Mouse (Mus musculus): ENCODE results near the gene Cryaa.

GRCm38 (mm10) chr17:31694949-31695348, 17.3 kb downstream of the Cryaa start:
- TF ChIP-seq CTCF (IDR thresholded peaks at IDR 0.05) (no peak), POLR2A (IDR thresholded peaks at IDR 0.05; ENCODE audit: insufficient read depth, low read depth, low read length) (no peak)

Data from heart, adult 2 months (tissue).